9 mouse cellular contexts compared by ENCODE assay signal in genomic region chr1:156203961-156204655, GRCm38 (mm10). TPM values are rescaled to one million over a fixed set of nuclear protein-coding genes. Genes with fewer than 3 reads are reported as not detected.
DNase-seq lines count a peak whose midpoint lies in the region; ATAC-seq and TF ChIP-seq lines count a peak whose summit lies in the region.
"Had no signal": no experiment of that assay in that cellular context is flagged by ENCODE, and none has a peak within 500 bp of the region (broad histone marks: within the 10 kb centered on the region; RNA-seq: fewer than 3 reads in every experiment).

No protein-coding gene starts in this region.

- no peaks in the 10 kb centered on the region for H3K9me3 ChIP-seq in heart, embryonic 14.5 days (ENCODE audit: control insufficient read depth, low read length)
- H3K9me3 ChIP-seq in hindbrain, embryonic 15.5 days: no peaks in the 10 kb centered on the region
- H3K9me3 ChIP-seq in midbrain, embryonic 13.5 days: 0 out of 2 replicates have a peak, but pooled peaks cover 4% of the 10 kb centered on the region

- TF ChIP-seq POLR2A in cortical plate, adult 2 months (IDR thresholded peaks at IDR 0.05; ENCODE audit: extremely low read depth, insufficient read depth, low read length): no peak

- peaks cover 8 to 13% of the 10 kb centered on the region in 2 experiments for H3K4me1 ChIP-seq in heart, embryonic 14.5 days (ENCODE audit: control insufficient read depth in 2 of 2, insufficient read depth in 2 of 2, low read length in 2 of 2)
- H3K4me1 ChIP-seq in cortical plate, adult 2 months (ENCODE audit: control insufficient read depth, insufficient read depth, low read length): no peaks in the 10 kb centered on the region
- peaks cover 20% of the 10 kb centered on the region for H3K4me1 ChIP-seq in hindbrain, embryonic 15.5 days (replicated peaks)
- peaks cover 36% of the 10 kb centered on the region for H3K4me1 ChIP-seq in midbrain, embryonic 13.5 days (replicated peaks)

- no peak for TF ChIP-seq CTCF in cortical plate, adult 2 months (IDR thresholded peaks at IDR 0.05; ENCODE audit: extremely low read depth, insufficient read depth, low read length)

- WGBS in heart, embryonic 14.5 days: 5% methylated on average over 18 of the region's 18 CpGs
- 4% methylated on average over 18 of the region's 18 CpGs for WGBS in hindbrain, embryonic 15.5 days
- 3% methylated on average over 18 of the region's 18 CpGs for WGBS in midbrain, embryonic 13.5 days

- H3K36me3 ChIP-seq in heart, embryonic 14.5 days (ENCODE audit: control insufficient read depth, insufficient read depth, low read length): no peaks in the 10 kb centered on the region
- no peaks in the 10 kb centered on the region for H3K36me3 ChIP-seq in hindbrain, embryonic 15.5 days
- H3K36me3 ChIP-seq in midbrain, embryonic 13.5 days: no peaks in the 10 kb centered on the region

- peak overlapping the region; percentile 54 to 57 for H3K4me3 ChIP-seq in heart, embryonic 14.5 days (ENCODE audit: control insufficient read depth in 1 of 2, insufficient read depth in 1 of 2, low read depth in 1 of 2, low read length in 2 of 2)
- peak overlapping the region; percentile 11 for H3K4me3 ChIP-seq in cortical plate, adult 2 months (ENCODE audit: insufficient read depth, low read length)
- H3K4me3 ChIP-seq in hindbrain, embryonic 15.5 days: peak overlapping the region; percentile 43
- H3K4me3 ChIP-seq in midbrain, embryonic 13.5 days (replicated peaks): peak overlapping the region; percentile 57
- H3K4me3 ChIP-seq: erythroblast, embryonic 14.5 days had no signal

- ATAC-seq in heart, embryonic 14.5 days (ENCODE audit: insufficient number of reproducible peaks, insufficient read depth, low FRiP score, low read depth): 0 out of 2 replicates have a peak, but pooled peaks have one; percentile 9
- peak; percentile 42 for ATAC-seq in hindbrain, embryonic 15.5 days (ENCODE audit: low FRiP score, low read depth)
- peak; percentile 68 for ATAC-seq in midbrain, embryonic 13.5 days
- ATAC-seq in frontal cortex, adult (ENCODE audit: low TSS enrichment): no peak

- intact Hi-C loops in heart, postnatal 10 days (cut with DNase I): no loop called here

- DNase-seq in heart, postnatal 10 days: no peak
- DNase-seq in layer of hippocampus, adult 11-12 months (ENCODE audit: low spot score): no peak
- DNase-seq in adrenal gland, postnatal 4 days (ENCODE audit: low spot score in 2 of 2): no peak

- no peak overlapping the region for H3K27ac ChIP-seq in heart, embryonic 14.5 days (replicated peaks in 1 of 2; ENCODE audit: control insufficient read depth in 1 of 2, insufficient read depth in 1 of 2, low read depth in 2 of 2, low read length in 2 of 2)
- H3K27ac ChIP-seq in cortical plate, adult 2 months (ENCODE audit: insufficient read depth, low read length): no peak overlapping the region
- H3K27ac ChIP-seq in hindbrain, embryonic 15.5 days (replicated peaks): no peak overlapping the region
- peak overlapping the region; percentile 62 for H3K27ac ChIP-seq in midbrain, embryonic 13.5 days

- peak overlapping the region; percentile 55 for H3K9ac ChIP-seq in heart, embryonic 14.5 days (ENCODE audit: low read length)
- H3K9ac ChIP-seq in hindbrain, embryonic 15.5 days: peak overlapping the region; percentile 25
- H3K9ac ChIP-seq in midbrain, embryonic 13.5 days (replicated peaks): peak overlapping the region; percentile 79

- peak overlapping the region; percentile 94 for H3K4me2 ChIP-seq in heart, embryonic 14.5 days (ENCODE audit: low read length)
- peak overlapping the region; percentile 71 for H3K4me2 ChIP-seq in hindbrain, embryonic 15.5 days
- H3K4me2 ChIP-seq in midbrain, embryonic 13.5 days (replicated peaks): peak overlapping the region; percentile 88

- H3K27me3 ChIP-seq in heart, embryonic 14.5 days (ENCODE audit: control insufficient read depth, insufficient read depth, low read length): peaks cover 45% of the 10 kb centered on the region
- H3K27me3 ChIP-seq in hindbrain, embryonic 15.5 days: peaks cover 49% of the 10 kb centered on the region
- peaks cover 52% of the 10 kb centered on the region for H3K27me3 ChIP-seq in midbrain, embryonic 13.5 days

RNA-seq across cellular contexts. Expression of gene Fam163a, which starts 0.7 kb away (rescaled TPM):
- 2.4 and 2.6 TPM in 2 replicates for polyA plus RNA-seq in heart, embryonic 14.5 days (2014; fragmentation: Nextera tagmentation; extraction: Ambion mirVana)
- under 1 TPM; 0.17 TPM for total RNA-seq in heart, postnatal 10 days (2021)
- 5.9 and 6.2 TPM in 2 replicates for polyA plus RNA-seq in cortical plate, adult 2 months (2012; rRNA removed)
- polyA plus RNA-seq in hindbrain, embryonic 15.5 days (2015; fragmentation: Nextera tagmentation; extraction: Ambion mirVana): 3.7 and 4.6 TPM in 2 replicates
- polyA plus RNA-seq in midbrain, embryonic 13.5 days (2015; fragmentation: Nextera tagmentation; extraction: Ambion mirVana): 8.4 and 12.4 TPM in 2 replicates
- 10 to 100 TPM; 22.8 to 25.6 TPM for total RNA-seq in adrenal gland, postnatal 4 days (2021)

Comparison
In these comparisons a context has a peak if more than half of its experiments do, and no peak if none do; other contexts are left out.
1. H3K9ac ChIP-seq: peak in every context shown above with its lines; median percentile 79 in midbrain, embryonic 13.5 days; 55 in heart, embryonic 14.5 days; 25 in hindbrain, embryonic 15.5 days.